Mouse (Mus musculus) kidney, embryonic 14.5 days (tissue): ENCODE data around the gene Gm47841. TPM values are rescaled to one million over a fixed set of nuclear protein-coding genes. Genes with fewer than 3 reads are reported as not detected.

ENCODE experiments used
- ATAC-seq: fragments of 200-750 bp; cut with Nextera tagmentation; 2 replicates; pipeline ENCODE4 v1.8.0; 2017; ENCODE audit warnings: moderate number of reproducible peaks, mild to moderate bottlenecking, moderate TSS enrichment, moderate library complexity; ENCODE audit not compliant: low FRiP score, low TSS enrichment
- H3K27ac ChIP-seq: fragments of 300-500 bp; sonication (generic); 2 replicates; pipeline ENCODE4 v1.5.1; 2014; ENCODE audit warnings: low read depth, mild to moderate bottlenecking, low read length, moderate library complexity, mixed read lengths
- H3K27me3 ChIP-seq: fragments of 300-500 bp; sonication (generic); 2 replicates; pipeline ENCODE4 v1.6.1; 2014; ENCODE audit warnings: mild to moderate bottlenecking, low read length; ENCODE audit not compliant: control insufficient read depth, insufficient read depth
- H3K36me3 ChIP-seq: fragments of 300-500 bp; sonication (generic); 2 replicates; pipeline ENCODE4 v1.6.1; 2014; ENCODE audit warnings: low read length, mixed read lengths; ENCODE audit not compliant: control insufficient read depth, insufficient read depth
- H3K4me1 ChIP-seq: fragments of 300-500 bp; sonication (generic); 2 replicates; pipeline ENCODE4 v1.6.1; 2014; ENCODE audit warnings: low read length, mixed read lengths; ENCODE audit not compliant: control insufficient read depth, insufficient read depth
- H3K4me2 ChIP-seq: fragments of 300-500 bp; sonication (generic); replicated peaks from 2 replicates; pipeline ENCODE4 v1.6.1; 2014; ENCODE audit warnings: low read depth, mild to moderate bottlenecking, low read length
- H3K4me3 ChIP-seq: fragments of 300-500 bp; sonication (generic); 2 replicates; pipeline ENCODE4 v1.5.1; 2014; ENCODE audit warnings: mild to moderate bottlenecking, low read length
- H3K9ac ChIP-seq: fragments of 300-500 bp; sonication (generic); 2 replicates; pipeline ENCODE4 v1.6.1; 2014; ENCODE audit warnings: low read depth, mild to moderate bottlenecking, low read length, moderate library complexity
- H3K9me3 ChIP-seq: fragments of 300-500 bp; sonication (generic); 2 replicates; pipeline ENCODE4 v1.6.1; 2016; ENCODE audit warnings: low read length; ENCODE audit not compliant: control insufficient read depth
- WGBS: fragments of 180-500 bp; shearing (Covaris S2); extraction: QIAGEN DNeasy Blood & Tissue Kit; methylation state at CpG from one replicate; pipeline ENCODE4 v1.1.7; 2014; 5-methylcytosine and 5-hydroxymethylcytosine counted together
- polyA plus RNA-seq: library from polyadenylated mRNA; unstranded; fragments of >200 nt; fragmentation: Nextera tagmentation; extraction: Ambion mirVana; gene quantifications from 2 replicates; pipeline ENCODE4 v1.2.1, GENCODE M21; 2014

Gm47841 gene
- polyA plus RNA-seq, 1 experiment from 2014 or later, result not detected

DNA sequence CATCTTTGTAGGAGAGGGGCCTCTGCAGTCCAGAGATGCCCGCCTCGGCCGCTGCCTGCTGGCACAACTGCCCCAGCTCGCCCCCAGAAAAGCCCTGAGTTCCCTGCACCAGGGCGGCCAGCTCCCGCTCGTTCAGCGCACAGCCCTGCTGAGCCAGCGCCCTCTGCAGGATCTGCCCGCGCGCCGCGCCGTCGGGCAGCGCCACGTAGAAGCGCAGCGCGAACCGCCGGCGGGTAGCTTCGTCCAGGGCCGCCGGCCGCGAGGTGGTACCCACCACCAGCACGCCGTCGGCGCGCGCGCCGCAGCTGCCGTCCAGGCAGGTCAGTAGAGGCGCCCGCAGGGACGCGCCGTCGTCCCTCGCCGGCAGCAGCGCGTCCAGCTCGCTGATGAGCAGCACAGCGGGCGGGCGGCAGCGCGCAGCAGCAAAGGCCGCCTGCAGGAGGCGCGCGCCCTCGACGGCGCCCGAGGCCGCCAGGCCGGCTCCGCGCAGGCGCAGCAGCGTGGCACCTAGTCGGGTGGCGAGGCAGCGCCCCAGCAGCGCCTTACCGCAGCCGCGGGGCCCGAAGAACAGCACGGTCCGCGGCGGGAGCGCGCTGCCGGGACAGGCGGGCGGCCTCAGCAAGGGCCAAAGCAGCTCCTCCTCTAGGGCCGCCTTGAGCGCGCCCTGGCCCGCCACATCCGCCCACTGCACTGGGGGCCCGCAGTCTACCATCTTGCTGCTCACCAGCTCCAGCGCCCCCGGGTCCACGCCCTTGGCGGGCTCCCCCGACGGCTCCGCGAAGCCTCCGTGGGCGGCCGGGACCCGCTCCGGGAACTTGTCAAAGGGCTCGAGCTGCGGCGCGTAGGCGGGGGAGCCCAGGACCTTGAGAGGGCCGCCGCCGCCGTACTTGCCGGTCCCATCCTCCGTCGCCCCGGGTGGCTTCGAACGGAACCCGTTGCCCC lies 5.6 kb upstream of the Gm47841 start:
- H3K27ac ChIP-seq, result no peak overlapping the region
- peak overlapping the region; percentile 48 for H3K9ac ChIP-seq
- peak overlapping the region; percentile 28 for H3K4me3 ChIP-seq
- H3K36me3 ChIP-seq, result peaks cover 12% of the 10 kb centered on the region; the same call in 1 of the 2 replicates
- no peaks in the 10 kb centered on the region for H3K9me3 ChIP-seq
- peak overlapping the region; percentile 67 for H3K4me2 ChIP-seq
- ATAC-seq, result no peak
- peaks cover 38% of the 10 kb centered on the region for H3K27me3 ChIP-seq
- 23% methylated on average over 108 of the region's 120 CpGs for WGBS
- peaks cover 10% of the 10 kb centered on the region for H3K4me1 ChIP-seq

DNA sequence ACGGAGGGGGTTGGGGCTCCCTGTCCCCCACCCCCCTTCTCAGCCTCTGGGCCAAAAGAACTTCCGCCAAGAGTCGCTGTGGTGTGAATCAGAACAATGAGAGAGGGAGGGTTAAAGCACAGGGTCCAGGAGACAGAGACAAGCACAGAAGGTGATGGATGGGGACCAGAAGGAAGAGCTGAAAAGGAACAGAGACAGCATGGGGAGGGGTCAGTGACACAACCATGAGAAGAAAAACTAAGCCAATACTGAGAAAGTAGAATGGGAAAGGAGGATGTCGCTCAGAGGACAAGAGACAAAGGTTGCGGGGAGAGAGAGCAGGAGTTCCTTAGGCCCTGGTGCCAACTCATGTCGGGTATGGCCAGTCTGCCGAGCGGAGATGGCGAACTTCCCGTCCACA lies 4.7 kb upstream of the Gm47841 start:
- Histone ChIP-seq H3K36me3 (peaks cover 12% of the 10 kb centered on the region; the same call in 1 of the 2 replicates), H3K27ac (no peak overlapping the region), H3K9me3 (no peaks in the 10 kb centered on the region), H3K4me3 (no peak overlapping the region), H3K4me1 (peaks cover 15% of the 10 kb centered on the region), H3K4me2 (no peak overlapping the region), H3K9ac (no peak overlapping the region), H3K27me3 (peaks cover 45% of the 10 kb centered on the region)
- 67% methylated on average over 10 of the region's 10 CpGs for WGBS
- no peak for ATAC-seq

DNA sequence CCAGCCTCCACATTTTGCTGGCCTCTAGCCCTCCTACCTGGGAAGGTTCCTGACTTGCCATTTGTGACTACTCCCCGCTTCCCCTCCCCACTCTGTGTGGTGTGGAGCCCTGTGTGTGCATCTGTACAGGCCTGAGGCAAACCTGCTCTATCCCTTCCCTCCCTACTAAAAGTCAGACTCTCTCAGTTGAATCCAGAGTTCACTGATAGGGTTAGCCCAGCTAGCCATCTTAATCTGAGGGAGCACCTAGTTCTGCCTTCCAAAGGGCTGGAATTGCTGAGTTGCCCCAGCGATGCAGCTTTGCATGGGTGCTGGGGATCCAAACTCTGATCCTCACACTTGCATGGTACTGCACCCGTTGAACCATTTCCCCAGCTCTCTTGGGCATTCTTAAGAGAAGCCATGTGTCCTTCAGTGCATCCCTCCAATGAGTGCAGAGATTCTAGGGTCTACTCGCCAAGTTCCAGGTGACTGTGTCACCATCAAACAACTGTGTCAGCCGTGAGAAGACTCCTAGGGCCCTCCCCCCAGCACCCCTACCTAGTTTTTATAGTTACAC lies 1.2 kb upstream of the Gm47841 start:
- Histone ChIP-seq H3K36me3 (peaks cover 8% of the 10 kb centered on the region; the same call in 1 of the 2 replicates), H3K9ac (no peak overlapping the region), H3K27ac (no peak overlapping the region), H3K4me1 (peaks cover 13% of the 10 kb centered on the region), H3K9me3 (no peaks in the 10 kb centered on the region), H3K27me3 (peaks cover 53% of the 10 kb centered on the region), H3K4me2 (no peak overlapping the region), H3K4me3 (no peak overlapping the region)
- ATAC-seq, result no peak
- 45% methylated on average over 5 of the region's 5 CpGs for WGBS

DNA sequence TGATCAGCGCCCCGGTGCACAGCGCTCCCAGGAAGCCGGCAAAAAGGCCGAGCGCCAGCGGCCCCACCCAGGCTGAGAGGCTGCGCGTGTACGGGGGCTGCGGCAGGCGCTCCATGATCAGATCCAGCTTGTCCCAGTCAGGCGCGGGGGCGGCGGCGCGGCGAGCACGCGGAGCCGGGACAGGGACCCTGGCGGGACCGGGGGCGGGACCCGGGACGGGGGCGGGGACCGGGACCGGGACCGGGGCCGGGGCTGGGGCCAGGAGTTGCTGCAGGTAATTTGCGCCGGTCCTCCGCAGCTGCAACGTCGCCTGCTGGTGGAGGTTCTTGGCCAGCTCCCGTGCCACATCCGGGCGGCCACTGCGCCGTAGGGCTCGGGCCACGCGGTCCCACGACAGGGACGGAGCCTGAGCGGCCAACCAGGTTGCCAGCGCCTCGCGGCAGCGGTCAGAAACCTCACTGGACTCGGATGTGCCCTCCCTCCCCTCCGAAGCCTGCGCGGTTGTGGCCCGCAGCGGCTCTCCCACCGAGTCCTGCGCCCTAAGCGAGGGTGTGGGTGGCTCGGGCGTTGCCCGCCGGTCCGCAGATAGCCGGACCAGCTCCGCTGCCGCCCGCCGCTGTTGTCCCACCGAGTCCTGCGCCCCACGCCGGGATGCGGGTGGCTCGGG lies 537 bp downstream of the Gm47841 start:
- Histone ChIP-seq H3K4me2 (peak overlapping the region; percentile 98), H3K36me3 (peaks cover 4% of the 10 kb centered on the region; the same call in 1 of the 2 replicates), H3K27ac (no peak overlapping the region), H3K4me1 (peaks cover 11% of the 10 kb centered on the region), H3K27me3 (peaks cover 50% of the 10 kb centered on the region), H3K9me3 (no peaks in the 10 kb centered on the region), H3K9ac (peak overlapping the region; percentile 60), H3K4me3 (peak overlapping the region; percentile 50)
- WGBS, result under 1% methylated on average over 68 of the region's 77 CpGs
- peak; percentile 53; the same call in 1 of the 2 replicates for ATAC-seq

DNA sequence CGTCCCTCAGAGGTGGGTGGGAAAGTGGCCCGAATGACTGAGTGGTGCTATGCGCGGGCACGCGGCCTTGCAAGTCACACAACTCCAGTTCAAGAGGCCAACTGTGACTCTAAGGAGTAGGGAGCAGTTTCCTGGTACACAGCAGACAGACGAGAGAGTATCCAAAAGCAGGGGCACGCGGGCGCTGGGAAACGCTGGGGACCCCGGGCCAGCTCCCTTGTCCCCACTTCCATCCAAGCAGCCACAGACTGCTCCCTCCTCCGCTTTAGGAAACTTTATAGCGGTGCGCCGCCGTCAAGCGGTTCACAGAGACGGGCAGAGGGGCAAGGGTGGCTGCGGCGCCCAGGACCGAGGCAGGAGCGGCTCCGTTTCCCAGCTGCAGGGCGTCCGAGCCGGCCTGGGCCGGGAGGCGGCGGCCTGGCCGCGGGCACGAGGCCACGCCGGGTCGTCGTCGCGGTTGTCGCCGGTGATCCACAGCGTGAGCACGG lies 1.1 kb downstream of the Gm47841 start:
- peak overlapping the region; percentile 50 for H3K4me3 ChIP-seq
- H3K9me3 ChIP-seq, result no peaks in the 10 kb centered on the region
- WGBS, result under 1% methylated on average over 38 of the region's 43 CpGs
- peaks cover 4% of the 10 kb centered on the region; the same call in 1 of the 2 replicates for H3K36me3 ChIP-seq
- peak; percentile 26; the same call in 1 of the 2 replicates for ATAC-seq
- peaks cover 11% of the 10 kb centered on the region for H3K4me1 ChIP-seq
- H3K27me3 ChIP-seq, result peaks cover 53% of the 10 kb centered on the region
- H3K9ac ChIP-seq, result peak overlapping the region; percentile 60
- H3K27ac ChIP-seq, result no peak overlapping the region
- H3K4me2 ChIP-seq, result peak overlapping the region; percentile 98

DNA sequence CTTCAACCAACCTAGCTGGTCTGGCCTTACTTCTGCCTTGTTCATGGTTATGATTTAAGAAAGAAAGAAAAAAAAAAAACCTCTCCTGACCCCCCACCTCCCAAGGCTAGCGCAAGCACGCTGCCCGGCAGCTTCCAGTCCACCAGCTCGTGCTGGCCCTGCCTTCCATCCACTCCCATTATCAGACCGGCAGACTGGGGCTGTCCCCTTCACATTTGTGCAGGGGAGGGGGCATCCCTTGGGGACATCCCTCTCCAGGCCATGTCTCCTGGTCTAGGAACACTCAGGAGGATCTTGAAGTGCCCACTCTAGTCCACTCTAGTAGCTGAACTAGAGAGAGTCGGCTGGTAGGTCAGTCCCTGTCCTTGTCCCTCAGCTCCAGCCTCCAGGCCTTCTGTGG lies 2.7 kb downstream of the Gm47841 start:
- Histone ChIP-seq H3K27me3 (peaks cover 66% of the 10 kb centered on the region), H3K9me3 (no peaks in the 10 kb centered on the region)
- ATAC-seq, result no peak

DNA sequence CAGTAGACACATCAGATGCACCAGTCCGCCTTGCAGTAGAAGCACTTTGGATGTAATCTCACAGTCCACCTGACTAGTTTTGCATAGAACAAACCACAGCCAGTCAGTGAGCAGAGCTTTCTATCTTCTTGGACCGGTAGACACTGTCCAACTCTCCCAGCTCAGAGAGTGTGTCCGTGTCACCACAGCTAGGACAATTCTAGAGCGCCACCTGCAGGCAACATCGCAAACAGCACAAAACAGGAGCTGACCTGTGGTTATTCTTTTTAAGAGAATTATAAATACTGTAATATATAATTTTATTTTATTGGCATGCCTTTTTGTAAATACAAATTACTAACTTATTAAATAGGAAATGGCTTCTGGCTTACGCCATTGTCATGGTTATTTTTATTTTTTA lies 4.6 kb downstream of the Gm47841 start:
- 28% methylated on average over 6 of the region's 6 CpGs for WGBS
- ATAC-seq, result no peak

More for the DNA sequence above, 2.7 kb downstream of the Gm47841 start:
- H3K27ac ChIP-seq, result no peak overlapping the region
- no peak overlapping the region for H3K4me3 ChIP-seq
- H3K4me1 ChIP-seq, result peaks cover 11% of the 10 kb centered on the region
- no peak overlapping the region for H3K4me2 ChIP-seq
- WGBS, result 49% methylated on average over 6 of the region's 6 CpGs
- no peaks in the 10 kb centered on the region; the same call in 1 of the 2 replicates for H3K36me3 ChIP-seq
- no peak overlapping the region for H3K9ac ChIP-seq

DNA sequence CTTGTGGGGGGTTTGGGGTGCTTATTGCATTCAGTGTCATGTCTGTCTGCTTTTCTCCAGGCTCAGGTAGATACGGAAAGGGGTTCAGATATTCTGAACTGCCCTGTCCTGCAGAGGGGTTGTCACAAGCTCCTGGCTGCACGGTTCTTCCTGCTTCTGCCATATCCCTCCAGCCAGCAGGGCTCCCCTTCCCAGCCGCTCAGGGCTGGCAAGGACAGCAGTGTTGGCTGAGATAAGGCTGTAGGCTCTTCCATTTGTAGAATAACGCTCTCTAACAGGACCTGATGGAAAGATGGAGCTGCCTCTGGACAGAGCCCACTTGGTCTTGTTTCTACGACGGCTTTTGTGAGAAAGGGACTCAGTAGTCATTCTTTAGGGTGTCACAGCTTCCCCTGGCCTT lies 5.2 kb downstream of the Gm47841 start:
- WGBS, result 71% methylated on average over 6 of the region's 6 CpGs
- H3K9ac ChIP-seq, result no peak overlapping the region
- no peak overlapping the region for H3K4me3 ChIP-seq
- no peak for ATAC-seq
- H3K27me3 ChIP-seq, result peaks cover 59% of the 10 kb centered on the region
- H3K4me2 ChIP-seq, result no peak overlapping the region
- H3K36me3 ChIP-seq, result no peaks in the 10 kb centered on the region; the same call in 1 of the 2 replicates
- no peak overlapping the region for H3K27ac ChIP-seq
- no peaks in the 10 kb centered on the region for H3K9me3 ChIP-seq
- H3K4me1 ChIP-seq, result peaks cover 6% of the 10 kb centered on the region

More for the DNA sequence above, 4.6 kb downstream of the Gm47841 start:
- H3K4me3 ChIP-seq, result no peak overlapping the region
- H3K9ac ChIP-seq, result no peak overlapping the region
- H3K4me2 ChIP-seq, result no peak overlapping the region
- no peaks in the 10 kb centered on the region; the same call in 1 of the 2 replicates for H3K36me3 ChIP-seq
- H3K9me3 ChIP-seq, result no peaks in the 10 kb centered on the region
- peaks cover 11% of the 10 kb centered on the region for H3K4me1 ChIP-seq
- no peak overlapping the region for H3K27ac ChIP-seq
- peaks cover 66% of the 10 kb centered on the region for H3K27me3 ChIP-seq
